Mouse (Mus musculus) heart, adult 2 months (tissue): ENCODE measurements around the gene Cdkl2. TPM values are rescaled to one million over a fixed set of nuclear protein-coding genes. Genes with fewer than 3 reads are reported as not detected.

Experiments
- DNase-seq, 2 experiments: peaks; one replicate each; pipeline ENCODE4 v3.0.0; 2021
- H3K27ac ChIP-seq: fragments of 200-600 bp; 2 replicates; pipeline ENCODE4 v1.8.1; 2022
- H3K27me3 ChIP-seq: fragments of 200-500 bp; 2 replicates; pipeline ENCODE4 v1.6.1; 2012; ENCODE audit warnings: mild to moderate bottlenecking, low read length, inconsistent platforms, mixed read lengths; ENCODE audit not compliant: control insufficient read depth, insufficient read depth
- H3K36me3 ChIP-seq: fragments of 200-500 bp; 2 replicates; pipeline ENCODE4 v1.6.1; 2012; ENCODE audit warnings: low read length, inconsistent platforms; ENCODE audit not compliant: control insufficient read depth, insufficient read depth
- H3K4me1 ChIP-seq: fragments of 200-500 bp; 2 replicates; pipeline ENCODE4 v1.6.1; 2011; ENCODE audit warnings: low read length; ENCODE audit not compliant: control insufficient read depth, insufficient read depth
- H3K4me3 ChIP-seq: fragments of 200-600 bp; 2 replicates; pipeline ENCODE4 v1.8.1; 2022
- H3K79me2 ChIP-seq: fragments of 200-500 bp; replicated peaks from 2 replicates; pipeline ENCODE4 v1.6.1; 2012; ENCODE audit warnings: mild to moderate bottlenecking, inconsistent platforms, low read length, moderate library complexity, mixed read lengths; ENCODE audit not compliant: control insufficient read depth, insufficient read depth
- H3K9ac ChIP-seq: fragments of 200-500 bp; 2 replicates; pipeline ENCODE4 v1.6.1; 2012; ENCODE audit warnings: low read depth, mild to moderate bottlenecking, control low read depth, inconsistent platforms, low read length, mixed read lengths
- CTCF ChIP-seq: fragments of 200-600 bp; IDR thresholded peaks from 2 replicates; pipeline ENCODE4 v1.8.1; 2022; ENCODE audit warnings: antibody characterized with exemption, mild to moderate bottlenecking, moderate library complexity
- EP300 ChIP-seq: fragments of 200-500 bp; IDR thresholded peaks from 2 replicates; pipeline ENCODE4 v1.6.1; 2011; ENCODE audit warnings: low read depth, low read length, control low read depth; ENCODE audit not compliant: insufficient read depth
- POLR2A ChIP-seq: fragments of 200-500 bp; IDR thresholded peaks from 2 replicates; pipeline ENCODE4 v1.6.1; 2011; ENCODE audit warnings: mild to moderate bottlenecking, low read depth, low read length, control low read depth; ENCODE audit not compliant: insufficient read depth
- WGBS: fragments of 180-500 bp; shearing (Covaris S2); methylation state at CpG from one replicate; pipeline ENCODE4 v1.1.7; 2018; 5-methylcytosine and 5-hydroxymethylcytosine counted together
- intact Hi-C: fragments of 180-260 bp; cut with DNase I; formaldehyde crosslinking; loops from one replicate; pipeline ENCODE4 v1.15.1; 2025
- polyA plus RNA-seq: library from polyadenylated mRNA; depleted of rRNA; stranded (reverse); fragments of >200 nt; gene quantifications from 2 replicates; pipeline ENCODE4 v1.2.3, GENCODE M21; 2012
- total RNA-seq, 2 experiments: library from RNA; stranded (reverse); gene quantifications; 2 replicates each; pipeline ENCODE4 v1.2.3; 2021

Cdkl2 gene
- total and polyA plus RNA-seq, 3 experiments: 1.1 to 4.0 (median 3.5) TPM

DNA sequence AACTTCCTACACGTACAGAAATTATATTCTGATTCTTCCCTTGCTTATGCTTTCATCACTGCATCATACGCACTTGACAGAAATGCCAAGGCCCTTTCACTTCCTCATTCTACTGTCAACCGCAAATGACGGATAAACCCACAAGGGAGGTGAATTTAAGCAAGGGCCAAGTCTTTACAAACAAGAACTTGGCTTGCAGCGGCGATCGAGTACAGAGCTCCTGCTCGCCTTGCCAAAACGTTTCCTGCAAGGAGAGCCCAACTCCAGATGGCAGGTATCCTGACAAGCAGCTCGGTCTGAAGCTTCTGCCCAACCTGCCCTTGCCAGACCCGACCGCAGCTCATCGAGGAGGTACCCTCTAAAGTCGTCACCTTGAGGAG, 81.4 kb downstream of the Cdkl2 start:
- Histone ChIP-seq H3K4me3 (peak overlapping the region; percentile 83), H3K4me1 (peaks cover 8% of the 10 kb centered on the region), H3K36me3 (peaks cover 24% of the 10 kb centered on the region), H3K27me3 (no peaks in the 10 kb centered on the region), H3K9ac (peak overlapping the region; percentile 83), H3K79me2 (peaks cover 5% of the 10 kb centered on the region; the same call in 1 of the 2 replicates), H3K27ac (peak overlapping the region; percentile 99)
- no peak for DNase-seq
- intact Hi-C loops: loop anchor here (2.0 to 10.0 kb wide), 4 partner anchors 81 to 543 kb away; partner anchors contain the start of genes Cdkl2, G3bp2, Scarb2 and Uso1
- under 1% methylated on average over 14 of the region's 14 CpGs for WGBS
- no peak for TF ChIP-seq CTCF
- no peak for TF ChIP-seq POLR2A
- no peak for TF ChIP-seq EP300

DNA sequence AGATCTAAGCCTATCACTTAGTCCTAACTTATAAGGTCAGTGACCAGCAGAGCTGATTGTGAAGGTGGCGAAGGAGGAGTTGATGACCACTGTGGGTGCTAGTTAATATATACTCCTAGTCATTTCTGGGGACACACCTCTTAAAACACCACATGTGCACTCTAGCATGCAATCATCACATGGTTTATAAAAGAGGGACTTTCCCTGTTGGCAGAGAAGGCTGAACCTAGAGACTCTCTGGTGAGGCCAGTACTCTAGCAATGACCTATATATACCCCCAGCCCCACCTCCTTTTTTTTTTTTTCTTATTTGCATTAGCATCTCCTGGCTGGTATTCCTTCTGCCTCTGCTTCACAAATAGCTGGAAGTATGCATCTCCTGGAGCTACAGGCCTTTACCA, 82.3 kb downstream of the Cdkl2 start:
- TF ChIP-seq EP300: no peak
- TF ChIP-seq CTCF: no peak
- no peak for TF ChIP-seq POLR2A
- peak overlapping the region; percentile 83 for H3K4me3 ChIP-seq
- WGBS: 70% methylated on average over 1 of the region's 1 CpGs
- no peak overlapping the region; the same call in none of the 2 replicates for H3K9ac ChIP-seq
- H3K27ac ChIP-seq: peak overlapping the region; percentile 99
- DNase-seq: peak in 1 of 2 experiments; percentile 7
- H3K27me3 ChIP-seq: no peaks in the 10 kb centered on the region
- H3K4me1 ChIP-seq: peaks cover 8% of the 10 kb centered on the region
- peaks cover 5% of the 10 kb centered on the region; the same call in 1 of the 2 replicates for H3K79me2 ChIP-seq
- intact Hi-C loops: loop anchor here (5.0 to 10.0 kb wide), 2 partner anchors 176 to 543 kb away; partner anchors contain the start of genes Scarb2 and Uso1
- peaks cover 24% of the 10 kb centered on the region for H3K36me3 ChIP-seq

DNA sequence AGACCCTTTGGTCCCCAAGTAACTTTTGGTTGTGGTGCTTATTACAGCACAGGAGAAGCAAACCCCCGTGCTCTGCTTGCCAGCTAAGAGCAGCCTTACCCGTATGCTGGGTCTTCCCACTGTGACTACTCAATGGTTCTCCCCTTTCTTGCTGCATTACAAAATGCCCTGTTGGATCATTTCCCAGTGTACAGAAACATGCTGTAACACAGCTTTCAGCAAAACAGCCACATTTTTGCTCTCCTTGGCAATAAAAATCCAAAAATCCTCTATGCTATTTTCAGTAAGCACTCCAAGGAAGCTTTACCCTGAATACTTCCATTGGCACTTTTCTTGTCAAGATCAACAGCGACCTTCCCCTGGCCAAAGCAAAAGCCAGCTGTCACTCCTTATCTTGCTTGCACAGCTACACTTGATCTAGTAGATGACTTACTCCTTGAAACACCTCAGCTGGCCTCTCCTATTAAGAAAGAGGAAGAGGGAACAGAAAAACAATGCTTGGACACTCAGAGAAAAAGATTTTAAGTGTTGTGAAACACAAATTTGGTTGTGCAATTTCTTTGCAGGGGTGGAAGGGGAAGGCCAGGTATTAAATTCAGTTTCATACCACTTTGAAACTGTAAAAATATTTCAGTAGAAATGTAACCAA, 83.0 kb downstream of the Cdkl2 start:
- H3K79me2 ChIP-seq: peaks cover 5% of the 10 kb centered on the region; the same call in 1 of the 2 replicates
- H3K9ac ChIP-seq: peak overlapping the region; percentile 14
- intact Hi-C loops: loop anchor here (5.0 to 10.0 kb wide), 2 partner anchors 177 to 544 kb away; partner anchors contain the start of genes Scarb2 and Uso1
- TF ChIP-seq EP300 (no peak), POLR2A (no peak)
- peaks cover 25% of the 10 kb centered on the region for H3K36me3 ChIP-seq
- H3K4me1 ChIP-seq: peaks cover 8% of the 10 kb centered on the region
- 15% methylated on average over 3 of the region's 3 CpGs for WGBS
- H3K27me3 ChIP-seq: no peaks in the 10 kb centered on the region
- peak overlapping the region; percentile 37 for H3K27ac ChIP-seq
- DNase-seq: peak in 1 of 2 experiments; percentile 7
- peak overlapping the region; percentile 17; the same call in 1 of the 2 replicates for H3K4me3 ChIP-seq

DNA sequence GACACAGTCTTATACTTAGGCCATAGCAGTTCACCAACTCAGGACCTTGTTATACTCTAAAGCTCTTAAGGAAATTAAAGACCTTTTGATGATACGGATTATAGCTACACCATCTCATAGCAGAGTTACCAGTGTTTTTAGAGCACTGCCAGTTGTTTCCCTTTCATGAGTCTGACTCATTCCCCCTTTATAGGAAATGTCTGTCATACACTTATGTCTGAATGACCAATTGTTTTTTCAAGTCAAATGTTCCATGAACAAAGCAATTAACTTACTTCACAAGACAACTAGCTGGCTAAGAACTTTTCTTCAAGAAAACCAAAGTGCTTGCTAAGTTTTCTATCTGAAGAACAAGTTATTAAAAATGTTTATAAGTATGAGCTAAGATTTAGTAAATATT, 83.7 kb downstream of the Cdkl2 start:
- Histone ChIP-seq H3K27ac (no peak overlapping the region; the same call in 1 of the 2 replicates), H3K27me3 (no peaks in the 10 kb centered on the region), H3K79me2 (peaks cover 5% of the 10 kb centered on the region; the same call in 1 of the 2 replicates), H3K36me3 (peaks cover 26% of the 10 kb centered on the region), H3K4me3 (no peak overlapping the region), H3K9ac (no peak overlapping the region), H3K4me1 (peaks cover 8% of the 10 kb centered on the region)
- intact Hi-C loops: loop anchor here (5.0 to 10.0 kb wide), 2 partner anchors 177 to 545 kb away; partner anchors contain the start of genes Scarb2 and Uso1
- WGBS: 67% methylated on average over 1 of the region's 1 CpGs
- TF ChIP-seq POLR2A (no peak), EP300 (no peak), CTCF (no peak)
- DNase-seq: no peak

DNA sequence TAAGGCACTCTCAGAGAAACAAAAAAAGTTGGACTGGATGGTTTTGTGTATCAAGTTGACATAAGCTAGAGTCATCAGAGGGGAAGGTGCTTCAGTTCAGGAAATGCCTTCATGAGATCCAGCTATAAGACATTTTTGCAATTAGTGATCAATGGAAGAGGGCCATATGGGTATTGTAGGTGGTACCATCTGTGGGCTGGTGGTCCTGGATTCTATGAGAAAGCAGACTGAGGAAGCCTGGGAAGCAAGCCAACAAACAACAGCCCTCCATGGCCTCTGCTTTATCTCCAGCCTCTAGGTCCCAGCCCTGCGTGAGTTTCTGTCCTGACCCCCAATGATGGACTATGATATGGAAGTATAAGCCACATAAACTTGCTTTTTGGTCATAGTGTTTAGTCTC, 84.6 kb downstream of the Cdkl2 start:
- H3K4me1 ChIP-seq: peaks cover 8% of the 10 kb centered on the region
- no peak overlapping the region for H3K4me3 ChIP-seq
- no peak for DNase-seq
- intact Hi-C loops: no loop called here
- 63% methylated on average over 1 of the region's 1 CpGs for WGBS
- no peak overlapping the region for H3K9ac ChIP-seq
- no peak for TF ChIP-seq CTCF
- TF ChIP-seq POLR2A: no peak
- peaks cover 5% of the 10 kb centered on the region; the same call in 1 of the 2 replicates for H3K79me2 ChIP-seq
- peaks cover 26% of the 10 kb centered on the region for H3K36me3 ChIP-seq
- no peaks in the 10 kb centered on the region for H3K27me3 ChIP-seq
- H3K27ac ChIP-seq: no peak overlapping the region
